Mouse (Mus musculus): ENCODE measurements around the gene Ssc4d.

Gene Ssc4d

GRCm38 (mm10) chr5:135974365-135974764 lies at the start of gene Ssc4d:
Gene Ssc4d, minus strand, starts transcription at chr5:135974531.
- DNase-seq (ENCODE audit: low spot score in 2 of 2): no peak

- DNase-seq (ENCODE audit: low spot score in 2 of 2): no peak
Measured at GRCm38 (mm10) chr5:136019907-136020306, 45.6 kb upstream of the Ssc4d start.

- no peak for DNase-seq (ENCODE audit: low spot score in 2 of 2)
Measured at GRCm38 (mm10) chr5:136018726-136019125, 44.4 kb upstream of the Ssc4d start.

- DNase-seq (ENCODE audit: low spot score in 2 of 2): no peak
Measured at GRCm38 (mm10) chr5:136017262-136017661, 42.9 kb upstream of the Ssc4d start.

GRCm38 (mm10) chr5:136016014-136016876 lies 41.9 kb upstream of the Ssc4d start:
- DNase-seq (ENCODE audit: low spot score in 2 of 2): no peak

GRCm38 (mm10) chr5:136015586-136015985 lies 41.3 kb upstream of the Ssc4d start:
- DNase-seq (ENCODE audit: low spot score in 2 of 2): peak; percentile 66 to 77

- DNase-seq (ENCODE audit: low spot score in 2 of 2): no peak
Measured at GRCm38 (mm10) chr5:136014877-136015276, 40.5 kb upstream of the Ssc4d start.

GRCm38 (mm10) chr5:136007745-136008144 lies 33.4 kb upstream of the Ssc4d start:
- no peak for DNase-seq (ENCODE audit: low spot score in 2 of 2)

GRCm38 (mm10) chr5:136004537-136004936 lies 30.2 kb upstream of the Ssc4d start:
- DNase-seq (ENCODE audit: low spot score in 2 of 2): no peak

- no peak for DNase-seq (ENCODE audit: low spot score in 2 of 2)
Measured at GRCm38 (mm10) chr5:136002751-136003151, 28.4 kb upstream of the Ssc4d start.

GRCm38 (mm10) chr5:136002325-136002724 lies 28.0 kb upstream of the Ssc4d start:
- no peak for DNase-seq (ENCODE audit: low spot score in 2 of 2)

- no peak for DNase-seq (ENCODE audit: low spot score in 2 of 2)
Measured at GRCm38 (mm10) chr5:136001222-136001621, 26.9 kb upstream of the Ssc4d start.

- DNase-seq (ENCODE audit: low spot score in 2 of 2): no peak
Measured at GRCm38 (mm10) chr5:135996162-135996561, 21.8 kb upstream of the Ssc4d start.

GRCm38 (mm10) chr5:135994725-135995687 lies 20.7 kb upstream of the Ssc4d start, which contains the start of gene Dtx2:
Gene Dtx2, plus strand, starts transcription at chr5:135994800.
- DNase-seq (ENCODE audit: low spot score in 2 of 2): peak; percentile 73 to 83

GRCm38 (mm10) chr5:135994335-135994724 lies 20.0 kb upstream of the Ssc4d start:
- no peak for DNase-seq (ENCODE audit: low spot score in 2 of 2)

- no peak for DNase-seq (ENCODE audit: low spot score in 2 of 2)
Measured at GRCm38 (mm10) chr5:135993381-135993965, 19.1 kb upstream of the Ssc4d start.

GRCm38 (mm10) chr5:135990601-135991000 lies 16.3 kb upstream of the Ssc4d start:
- DNase-seq (ENCODE audit: low spot score in 2 of 2): no peak

- DNase-seq (ENCODE audit: low spot score in 2 of 2): no peak
Measured at GRCm38 (mm10) chr5:135987248-135987647, 12.9 kb upstream of the Ssc4d start.

- no peak for DNase-seq (ENCODE audit: low spot score in 2 of 2)
Measured at GRCm38 (mm10) chr5:135984546-135985044, 10.3 kb upstream of the Ssc4d start.

GRCm38 (mm10) chr5:135982398-135982797 lies 8.1 kb upstream of the Ssc4d start:
- no peak for DNase-seq (ENCODE audit: low spot score in 2 of 2)

GRCm38 (mm10) chr5:135979904-135980303 lies 5.6 kb upstream of the Ssc4d start, which contains the start of gene Zp3:
Gene Zp3, plus strand, starts transcription at chr5:135980099.
- DNase-seq (ENCODE audit: low spot score in 2 of 2): no peak

- DNase-seq (ENCODE audit: low spot score in 2 of 2): no peak
Measured at GRCm38 (mm10) chr5:135979381-135979780, 5.0 kb upstream of the Ssc4d start.
